Mouse (Mus musculus) layer of hippocampus, adult 18-20 months (tissue): Measurements from ENCODE around the gene Skap1. TPM values are rescaled to one million over a fixed set of nuclear protein-coding genes. Genes with fewer than 3 reads are reported as not detected.
A peak's percentile ranks its signal among the peaks of the same experiment; 100 is the strongest.

Source experiments
- DNase-seq, 2 experiments: peaks; one replicate each; pipeline ENCODE4 v3.0.0; 2022; ENCODE audit warnings: low spot score in 2 of 2
- total RNA-seq, 2 experiments: library from RNA; stranded (reverse); gene quantifications; 2 replicates each; pipeline ENCODE4 v1.2.3; 2021

Gene Skap1
- total RNA-seq, 2 experiments from 2014 or later, result 1.1 to 1.3 TPM

DNA sequence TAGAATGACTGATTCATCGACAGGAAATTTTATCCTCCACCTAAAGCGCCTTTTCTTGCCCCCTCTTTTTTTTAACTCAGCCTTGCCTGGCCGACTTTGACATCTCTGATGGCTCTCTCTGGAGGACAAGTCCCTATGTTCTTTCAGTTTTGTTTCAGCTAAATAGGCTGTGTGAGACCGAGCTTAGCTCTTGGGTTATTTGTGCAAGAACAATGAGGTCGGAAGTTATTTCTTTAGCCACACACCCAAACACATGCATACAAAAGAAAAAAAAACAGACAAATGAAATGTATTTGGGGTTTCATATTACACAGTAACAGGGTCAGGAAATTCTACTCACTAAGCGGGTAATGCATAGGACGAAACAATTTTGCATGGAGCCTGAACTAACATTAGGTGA is 155.6 kb downstream of the Skap1 start:
- DNase-seq, result no peak

DNA sequence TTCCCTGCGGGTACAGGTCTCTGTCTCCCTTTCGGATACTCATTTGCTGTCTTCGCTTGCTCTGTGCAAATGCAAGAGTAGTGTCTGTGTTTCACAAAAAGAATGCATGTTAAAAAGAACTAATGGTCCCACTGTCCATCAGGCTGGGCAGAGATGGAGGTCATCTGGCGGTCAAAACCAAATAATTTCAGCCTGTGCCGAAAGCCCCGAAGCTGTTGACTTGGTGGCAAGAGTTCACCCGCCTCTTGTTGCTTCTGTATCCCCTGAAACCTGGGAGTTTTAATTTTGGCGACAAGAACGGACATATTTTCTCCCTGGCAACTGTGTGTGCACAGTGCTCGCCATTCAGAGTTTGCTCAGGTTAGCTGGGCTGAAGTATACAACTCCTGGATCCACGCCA is 156.3 kb downstream of the Skap1 start:
- no peak for DNase-seq

DNA sequence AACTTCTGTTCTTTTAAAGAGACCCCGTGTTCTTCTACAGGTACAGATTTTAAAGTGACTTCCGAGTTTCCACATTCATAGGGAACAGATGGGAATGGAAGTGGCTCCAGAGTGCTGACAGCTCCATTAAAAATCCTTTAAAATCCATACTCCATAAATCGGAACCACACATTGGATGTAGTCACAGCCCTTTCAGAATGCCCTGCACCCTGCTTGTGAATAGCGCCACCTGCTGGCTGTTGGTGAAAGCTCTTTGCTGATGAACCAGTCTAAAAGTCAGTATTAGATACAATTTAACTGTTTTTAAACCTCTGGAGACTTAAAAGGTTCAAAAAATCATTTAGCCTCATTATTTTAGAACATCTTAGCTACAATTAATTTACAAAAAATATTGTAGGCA is 156.8 kb downstream of the Skap1 start:
- DNase-seq, result peak; percentile 30 to 77

DNA sequence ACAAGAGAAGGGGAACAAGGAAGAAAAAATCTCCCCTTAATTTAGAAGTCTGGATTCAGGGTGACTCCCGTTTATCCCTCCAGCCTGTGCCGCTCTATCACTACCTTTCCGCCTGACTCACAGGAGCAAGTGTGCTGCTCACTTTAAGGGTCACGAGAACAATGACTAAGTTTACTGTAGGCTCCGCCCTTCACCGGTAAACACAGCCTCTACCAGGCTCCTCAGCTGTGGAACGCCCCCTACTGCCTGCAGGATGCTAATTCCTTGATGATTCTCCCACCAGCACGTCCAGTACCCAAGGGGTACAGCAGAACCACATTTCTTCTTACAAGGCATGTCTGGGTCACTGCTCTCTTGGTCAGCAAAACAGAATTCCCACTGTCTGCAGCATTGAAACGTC is 158.4 kb downstream of the Skap1 start:
- no peak for DNase-seq

DNA sequence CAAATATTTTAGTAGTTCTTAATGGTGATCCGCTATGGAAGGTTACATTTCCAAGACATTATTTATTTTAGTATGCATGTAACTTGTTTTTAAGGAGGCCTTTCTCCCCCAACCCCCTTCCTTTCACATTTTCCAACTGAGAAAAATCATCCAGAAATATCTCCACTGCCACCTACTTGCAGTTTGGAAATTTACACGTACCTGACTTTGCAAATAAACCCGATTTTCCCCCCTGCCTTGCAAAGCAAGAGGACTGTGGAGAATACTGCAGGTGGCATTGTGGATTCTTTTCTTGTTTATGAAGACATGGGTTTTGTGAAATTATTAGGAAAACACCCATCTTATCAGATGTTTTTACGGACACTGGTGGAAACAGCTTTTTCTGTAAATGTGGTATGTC is 160.0 kb downstream of the Skap1 start:
- no peak for DNase-seq

DNA sequence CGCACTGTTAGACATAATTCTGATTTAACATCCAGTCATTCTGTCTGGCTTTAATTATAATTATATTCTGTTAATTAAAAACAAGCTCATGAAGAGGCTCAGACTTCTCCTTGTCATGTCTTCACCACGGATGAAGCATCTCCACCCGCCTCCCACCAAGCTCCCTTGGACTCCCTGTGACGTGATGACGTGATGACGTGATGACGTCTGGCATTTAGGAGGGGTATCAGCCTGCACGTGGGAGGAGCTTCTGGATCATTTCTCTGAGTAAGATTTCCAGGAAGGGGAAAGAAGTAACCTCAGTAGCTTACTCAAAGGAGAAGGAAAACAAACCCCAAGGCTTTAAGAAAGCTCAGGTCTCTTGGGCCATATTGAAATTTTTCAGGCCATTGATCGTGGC is 165.4 kb downstream of the Skap1 start:
- peak; percentile 25 to 57 for DNase-seq

DNA sequence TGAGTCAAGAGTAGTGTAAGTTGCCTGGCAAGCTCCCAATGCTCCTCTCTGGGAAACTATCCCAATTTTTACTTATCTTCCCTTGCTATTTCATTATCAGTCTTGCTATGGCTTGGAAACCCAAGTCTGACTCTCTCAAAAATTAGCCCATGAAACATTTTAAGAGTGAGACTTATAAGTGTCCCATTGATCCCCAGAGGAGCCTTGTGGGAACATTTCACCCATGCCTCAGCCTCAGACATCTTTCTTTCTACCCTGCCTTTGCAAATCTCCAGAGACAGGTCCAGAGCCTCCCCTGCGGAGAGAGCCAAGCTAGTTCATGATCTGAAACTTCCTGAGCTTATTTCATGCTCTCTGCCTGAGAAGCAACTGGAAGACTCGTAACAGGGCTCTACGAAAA is 167.1 kb downstream of the Skap1 start:
- DNase-seq, result no peak

DNA sequence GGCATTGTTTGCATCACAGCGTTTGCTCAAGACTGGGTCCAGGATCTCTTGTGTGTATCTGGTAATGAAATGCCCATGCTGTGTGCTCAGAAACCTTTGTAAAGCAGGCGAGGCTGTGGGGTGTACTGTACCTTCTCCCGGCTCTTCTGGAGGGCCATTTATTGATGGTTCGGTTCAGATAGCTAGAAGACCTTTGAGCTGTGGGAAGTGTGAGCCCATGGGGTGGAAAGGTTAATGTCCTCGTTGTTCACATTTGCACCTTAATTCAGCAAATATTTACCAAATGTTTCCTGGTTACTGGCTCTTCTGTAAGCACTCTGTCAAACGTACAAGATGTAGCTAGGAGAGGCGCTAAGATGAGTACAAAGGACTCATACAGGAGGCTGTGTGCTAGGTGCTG is 173.5 kb downstream of the Skap1 start:
- no peak for DNase-seq

DNA sequence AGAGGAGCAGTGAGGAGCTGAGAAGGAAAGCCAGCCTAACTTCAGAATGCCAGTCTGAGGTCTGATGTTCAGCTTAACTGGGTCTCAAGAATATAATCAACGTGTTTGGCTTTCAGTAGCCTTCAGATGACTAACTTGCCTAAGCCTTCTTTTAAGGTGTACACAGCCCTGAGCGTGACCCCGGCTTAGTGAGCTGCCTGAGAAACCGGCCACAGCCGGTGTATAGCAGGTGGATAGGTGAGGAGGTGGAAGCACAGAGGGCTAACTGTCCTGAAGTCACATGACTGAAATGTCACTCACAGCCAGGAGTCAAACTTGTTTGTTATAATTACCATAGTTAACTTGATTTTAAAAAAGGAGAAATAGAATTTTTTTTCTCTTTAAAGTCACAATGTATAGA is 175.4 kb downstream of the Skap1 start:
- DNase-seq, result no peak

DNA sequence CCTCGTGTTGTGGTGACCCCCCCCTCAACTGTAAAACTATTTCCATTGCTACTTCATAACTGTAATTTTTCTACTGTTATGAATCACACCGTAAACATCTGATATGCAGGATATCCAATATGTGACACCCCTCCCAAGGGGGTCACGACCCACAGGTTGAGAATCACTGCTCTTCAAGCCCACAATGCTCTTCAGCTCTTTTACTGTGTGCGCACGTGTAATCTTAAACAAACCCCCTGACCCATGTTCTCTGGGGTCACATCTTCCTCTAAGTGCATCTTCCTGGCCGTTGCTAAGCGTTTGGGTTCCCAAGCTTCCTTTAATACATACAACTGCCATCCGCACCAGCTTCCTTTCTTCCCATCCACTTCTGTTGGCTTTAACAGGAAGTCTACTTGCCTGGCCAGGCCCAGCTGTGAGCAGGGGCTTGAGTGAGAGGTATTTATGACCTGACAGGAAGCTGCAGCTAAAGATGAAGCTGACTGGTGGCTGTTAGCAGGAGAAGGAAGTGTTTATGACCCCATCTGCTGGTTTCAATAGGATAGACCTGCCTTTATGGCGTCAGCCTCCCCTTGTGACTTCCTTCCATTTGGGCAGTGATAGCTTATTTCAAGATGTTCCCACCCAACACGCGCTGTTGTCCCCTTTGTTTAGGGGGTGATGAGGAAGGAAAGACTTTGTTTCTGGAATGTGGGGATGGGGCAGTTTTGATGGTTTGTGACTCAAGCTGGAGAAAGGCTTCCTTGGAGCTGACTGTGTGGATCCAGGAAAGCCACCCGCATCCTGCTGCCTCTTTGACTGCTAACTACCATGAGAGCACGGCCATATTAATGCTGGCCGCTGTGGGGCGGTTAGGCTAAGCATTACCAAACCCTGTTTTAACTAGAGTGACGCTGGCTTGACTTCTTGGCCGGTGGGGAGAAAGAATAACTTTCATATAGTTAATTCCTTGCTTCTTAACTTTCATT is 178.1 kb downstream of the Skap1 start:
- DNase-seq, result no peak

DNA sequence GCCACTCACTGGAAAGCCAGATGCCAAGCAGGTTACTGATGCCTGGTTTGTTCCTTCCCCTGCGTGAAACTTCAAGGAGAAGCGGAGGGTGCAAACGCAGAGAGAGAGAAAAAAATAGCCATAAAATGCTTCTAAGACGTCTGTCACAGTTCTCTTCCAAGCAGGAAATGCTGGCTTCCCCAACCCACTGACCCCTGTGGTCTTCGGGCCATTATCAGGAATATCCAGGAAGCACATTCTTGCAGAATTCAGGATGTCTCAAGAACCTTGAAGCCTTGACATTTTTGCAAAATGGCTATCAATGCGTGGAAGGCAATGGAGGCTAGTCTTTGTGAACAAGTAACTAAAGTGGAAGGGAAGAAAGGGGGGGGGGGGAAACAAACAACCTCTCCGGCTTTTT is 180.6 kb downstream of the Skap1 start:
- DNase-seq, result no peak

DNA sequence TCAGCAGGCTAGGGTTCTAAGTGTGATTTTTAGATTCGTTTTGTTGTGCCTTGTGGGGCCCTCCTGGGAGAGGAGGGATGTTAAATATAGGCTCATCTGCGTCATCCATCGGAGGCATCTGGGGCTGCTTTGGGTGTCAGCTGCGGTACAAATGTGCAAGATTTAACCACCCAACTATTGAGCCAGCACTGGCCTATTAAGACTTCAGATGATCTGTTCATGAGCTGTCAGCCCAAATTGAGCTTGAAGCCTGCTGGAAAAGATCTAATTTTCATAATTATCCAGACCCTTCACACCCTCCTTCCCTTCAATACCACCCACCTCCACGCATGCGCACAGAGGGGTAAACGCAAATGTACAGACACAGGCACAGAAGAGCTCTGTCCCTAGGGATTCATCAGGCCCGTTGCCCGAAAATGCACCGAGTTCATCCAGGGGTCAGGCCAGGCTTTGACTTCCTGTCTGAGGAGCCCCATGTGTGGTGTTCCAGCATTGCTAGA is 181.2 kb downstream of the Skap1 start:
- DNase-seq, result peak; percentile 19 to 45

DNA sequence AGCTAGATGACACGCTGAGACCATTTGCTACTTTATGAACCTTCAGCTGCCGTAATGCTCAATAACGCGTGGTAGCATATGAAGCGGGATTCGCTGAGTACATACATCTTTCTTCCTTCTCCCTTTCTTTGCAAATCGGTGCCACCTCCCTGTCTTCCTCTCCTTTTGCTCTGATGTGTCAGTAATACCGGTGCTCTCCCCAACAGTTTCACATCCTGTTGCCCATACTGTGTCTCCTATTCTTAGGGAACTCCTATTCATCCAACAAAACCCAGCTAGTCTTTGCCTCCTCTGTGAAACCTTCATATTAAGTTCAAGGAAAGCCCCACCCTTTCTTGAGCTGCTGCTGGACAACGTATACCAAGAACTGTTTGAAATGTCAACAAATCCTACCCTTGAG is 187.5 kb downstream of the Skap1 start:
- DNase-seq, result no peak

DNA sequence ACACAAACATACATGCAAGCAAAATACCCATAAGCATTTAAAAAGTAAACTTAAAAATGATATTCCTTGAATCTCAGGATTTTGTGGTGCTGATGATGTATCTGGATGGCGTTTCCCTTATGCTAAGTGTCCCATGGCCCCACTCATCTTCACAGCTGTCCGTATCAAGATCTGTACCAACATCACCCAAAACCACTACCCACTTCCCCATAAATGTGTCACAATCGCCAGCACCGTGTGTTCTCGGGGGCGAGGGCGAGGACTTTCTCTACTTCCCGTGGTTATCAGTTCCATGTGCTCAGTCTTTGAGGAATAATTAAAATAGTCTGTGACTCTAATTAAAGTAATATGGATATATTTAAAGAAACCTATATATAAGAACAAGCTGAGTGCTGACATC is 189.5 kb downstream of the Skap1 start:
- no peak for DNase-seq

DNA sequence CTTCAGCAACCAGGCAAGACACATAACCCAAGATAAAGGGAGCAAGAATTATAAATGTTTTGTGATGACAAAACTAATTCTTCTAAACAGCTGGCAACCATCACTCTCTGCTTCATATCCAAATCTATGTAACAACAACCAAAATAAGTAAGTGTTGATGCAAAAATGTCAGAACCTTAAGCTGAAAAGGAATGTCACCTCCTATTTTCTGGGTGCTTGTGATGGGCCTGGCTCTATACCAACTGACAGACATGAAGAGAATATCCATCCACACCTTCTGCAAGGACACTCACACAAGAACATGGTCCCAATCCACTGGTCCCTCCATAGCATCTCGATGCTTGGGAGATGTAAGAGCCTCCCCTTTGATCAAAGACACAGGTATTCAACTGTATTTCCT is 194.0 kb downstream of the Skap1 start:
- no peak for DNase-seq

DNA sequence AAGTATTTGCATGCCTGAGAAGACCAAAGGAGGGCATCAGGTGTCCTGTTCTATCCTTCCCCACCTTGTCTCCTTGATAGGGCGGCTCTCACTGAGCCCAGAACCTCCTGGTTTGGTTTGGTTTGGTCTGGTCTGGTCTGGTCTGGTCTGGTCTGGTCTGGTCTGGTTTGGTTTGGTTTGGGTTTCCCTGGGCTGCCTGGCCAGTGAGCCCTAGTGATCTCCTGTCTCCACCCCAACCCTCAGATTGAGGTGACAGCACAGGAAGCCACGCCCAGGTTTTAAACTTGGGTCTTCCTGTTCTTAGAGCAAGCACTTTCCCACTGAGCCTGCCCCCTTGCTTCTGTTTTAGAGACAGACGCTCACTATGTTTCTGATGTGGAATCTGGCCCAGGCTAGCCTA is 202.5 kb downstream of the Skap1 start:
- no peak for DNase-seq

DNA sequence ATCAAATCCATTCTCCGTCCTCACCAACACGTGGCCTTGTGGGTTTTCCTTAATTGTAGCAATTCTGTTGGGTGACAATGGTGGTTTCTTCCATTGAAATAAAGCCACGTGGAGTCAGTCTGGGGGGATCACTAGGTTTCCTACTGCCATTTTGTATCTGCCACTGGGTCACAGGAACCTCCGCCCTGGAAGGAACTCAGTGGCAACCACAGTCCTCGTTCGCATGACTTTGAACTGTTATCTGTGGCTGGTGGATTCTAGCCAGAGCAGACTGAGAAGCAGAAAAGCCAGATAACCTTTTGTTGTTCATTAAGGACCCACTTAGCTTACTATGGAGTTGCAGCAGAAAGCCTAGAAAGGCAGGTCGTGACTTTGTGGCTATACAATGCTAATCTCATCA is 204.0 kb downstream of the Skap1 start:
- no peak for DNase-seq

DNA sequence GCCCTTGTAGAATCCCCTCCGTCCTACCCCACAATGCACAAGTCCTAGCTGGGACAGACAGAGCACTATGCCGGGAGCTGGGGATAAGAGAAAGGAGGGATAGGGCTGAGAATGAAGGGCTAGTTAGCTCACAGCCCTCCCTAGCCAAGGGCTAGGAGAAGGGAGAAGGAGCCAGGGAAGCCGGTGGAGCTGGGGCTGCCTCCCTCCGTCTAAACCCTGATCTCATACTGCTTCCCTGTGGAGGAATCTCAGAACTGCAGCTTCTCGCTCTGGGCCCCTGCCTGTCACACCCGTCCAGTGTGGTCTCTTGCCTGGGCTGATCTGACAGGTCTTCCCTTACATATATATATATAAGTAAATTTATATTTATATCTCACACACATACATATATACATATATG is 209.4 kb downstream of the Skap1 start:
- DNase-seq, result peak in 1 of 2 experiments; percentile 54

DNA sequence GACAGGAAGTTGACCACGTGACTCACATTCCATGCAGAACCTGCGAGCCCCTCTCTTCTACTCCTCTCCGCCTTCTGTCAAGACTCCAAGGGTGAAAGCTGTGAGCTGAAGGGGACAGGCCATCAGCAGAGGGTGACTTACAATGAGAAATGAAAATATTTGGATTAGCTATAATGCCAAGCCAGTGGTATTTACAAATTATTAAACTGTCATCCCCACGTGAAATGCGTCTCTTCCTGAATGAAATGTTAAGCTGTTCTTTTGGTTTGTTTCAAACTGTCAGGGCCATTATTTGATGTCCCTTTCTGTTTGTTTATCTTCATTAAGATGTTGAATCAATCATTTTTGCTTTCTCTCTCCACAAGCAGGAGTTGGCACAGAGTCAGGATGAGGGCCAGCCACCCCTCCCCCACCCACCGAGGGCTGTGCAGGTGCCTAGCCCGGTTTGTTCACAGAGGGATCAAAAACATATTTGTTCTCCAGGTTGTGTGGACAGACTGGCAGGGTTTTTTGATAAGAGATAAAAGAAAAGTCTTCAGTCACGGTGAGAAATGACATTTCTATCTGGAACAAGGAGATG is 210.5 kb downstream of the Skap1 start:
- no peak for DNase-seq

DNA sequence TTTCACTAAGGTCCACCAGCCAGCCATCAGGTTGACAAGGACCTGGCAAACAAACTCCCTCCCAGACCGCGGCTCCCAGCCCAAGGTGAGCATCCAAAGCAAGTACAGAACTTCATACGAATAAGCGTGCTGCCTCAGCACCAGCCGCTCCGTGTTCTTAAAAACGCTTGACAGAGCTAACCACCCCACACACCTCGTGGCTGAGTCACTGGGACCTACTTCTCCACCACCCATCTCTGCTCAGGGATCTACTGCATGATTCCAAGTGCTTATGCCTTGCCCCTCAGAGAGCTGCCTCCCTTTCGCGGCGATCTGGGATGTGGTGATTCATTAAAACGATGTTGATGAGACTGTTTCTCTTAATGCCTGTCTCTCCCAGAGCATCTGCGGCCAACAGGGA is 213.6 kb downstream of the Skap1 start:
- DNase-seq, result no peak

DNA sequence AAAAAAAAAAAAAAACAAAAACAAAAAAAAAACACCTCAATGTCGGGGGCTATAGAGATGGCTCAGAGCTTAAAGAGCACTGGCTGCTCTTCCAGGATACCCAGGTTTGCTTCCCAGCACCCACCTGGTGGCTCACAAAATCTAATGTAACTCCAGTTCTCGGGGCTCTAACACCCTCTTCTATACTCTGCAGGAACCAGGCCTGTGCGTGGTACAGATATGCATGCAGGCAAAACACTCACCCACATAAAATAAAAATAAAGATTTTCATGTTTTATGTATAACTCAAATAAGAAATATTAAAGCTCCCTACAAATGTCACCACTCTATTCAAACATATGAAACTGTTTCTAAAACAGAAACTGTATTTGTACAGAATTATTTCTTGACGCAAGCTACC is 214.6 kb downstream of the Skap1 start:
- no peak for DNase-seq

DNA sequence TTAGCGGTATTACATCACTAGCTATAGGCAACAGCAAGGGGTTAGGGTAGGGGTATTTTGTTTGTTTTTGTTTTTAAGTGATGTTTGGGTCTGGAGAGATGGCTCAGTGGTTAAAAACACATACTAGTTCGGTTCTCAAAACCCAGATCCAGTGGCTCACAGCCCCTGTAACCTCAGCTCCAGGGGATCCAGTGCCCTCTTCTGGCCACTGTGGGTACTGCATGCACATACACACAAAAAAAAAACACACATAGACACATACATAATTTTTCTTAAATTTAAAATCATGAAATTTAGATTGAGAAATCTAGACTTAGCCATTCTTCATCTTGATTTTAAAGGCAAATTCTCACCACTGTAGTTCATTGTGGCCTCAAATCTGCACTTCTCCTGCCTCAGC is 221.0 kb downstream of the Skap1 start:
- no peak for DNase-seq
